Mouse (Mus musculus) MEL (cell line): ENCODE measurements around the gene Doc2b. TPM values are rescaled to one million over a fixed set of nuclear protein-coding genes. Genes with fewer than 3 reads are reported as not detected.

ENCODE experiments used
- DNase-seq: peaks from one replicate; pipeline ENCODE4 v3.0.0; 2011; ENCODE audit warnings: low read depth, low spot score
- H3K27ac ChIP-seq: 2 replicates; pipeline ENCODE4 v1.5.1; 2012; ENCODE audit warnings: low read depth, mild to moderate bottlenecking, control low read depth, low read length, moderate library complexity; ENCODE audit not compliant: control insufficient read depth
- H3K27me3 ChIP-seq, 2 experiments: fragments of 150-350 bp in 1 of 2; sonication (generic) in 1 of 2; 2 replicates each; pipeline ENCODE4 v1.6.1; 2012; ENCODE audit warnings: low read length in 2 of 2, mild to moderate bottlenecking in 2 of 2, improper control_type of control experiment in 1 of 2, moderate library complexity in 1 of 2; ENCODE audit not compliant: insufficient read depth in 2 of 2, control insufficient read depth in 1 of 2
- H3K36me3 ChIP-seq, 2 experiments: 2 replicates each; pipeline ENCODE4 v1.6.1; 2012 to 2014; ENCODE audit warnings: low read length in 2 of 2, improper control_type of control experiment in 1 of 2, inconsistent platforms in 1 of 2, mild to moderate bottlenecking in 1 of 2; ENCODE audit not compliant: insufficient read depth in 2 of 2, control insufficient read depth in 1 of 2
- H3K4me1 ChIP-seq, 2 experiments: fragments of 150-350 bp in 1 of 2; sonication (generic) in 1 of 2; 2 replicates each; pipeline ENCODE4 v1.6.1; 2012; ENCODE audit warnings: low read length in 2 of 2, improper control_type of control experiment in 1 of 2, mild to moderate bottlenecking in 1 of 2; ENCODE audit not compliant: insufficient read depth in 2 of 2, control insufficient read depth in 1 of 2
- H3K4me3 ChIP-seq, 2 experiments: fragments of 150-350 bp in 1 of 2; sonication (generic) in 1 of 2; 2 replicates each; pipeline ENCODE4 v1.5.1; 2012; ENCODE audit warnings: low read depth in 2 of 2, low read length in 2 of 2, mild to moderate bottlenecking in 2 of 2, moderate library complexity in 2 of 2, control low read depth in 1 of 2, improper control_type of control experiment in 1 of 2; ENCODE audit not compliant: control insufficient read depth in 1 of 2, insufficient read depth in 1 of 2
- H3K79me2 ChIP-seq: 2 replicates; pipeline ENCODE4 v1.6.1; 2012; ENCODE audit warnings: mild to moderate bottlenecking, low read length, moderate library complexity; ENCODE audit not compliant: control insufficient read depth, poor library complexity, insufficient read depth
- H3K9ac ChIP-seq: 2 replicates; pipeline ENCODE4 v1.6.1; 2012; ENCODE audit warnings: low read depth, mild to moderate bottlenecking, control low read depth, low read length, moderate library complexity; ENCODE audit not compliant: control insufficient read depth, poor library complexity, severe bottlenecking
- H3K9me3 ChIP-seq: fragments of 150-350 bp; sonication (generic); replicated peaks from 2 replicates; pipeline ENCODE4 v1.6.1; 2012; ENCODE audit warnings: mild to moderate bottlenecking, low read length, improper control_type of control experiment, moderate library complexity; ENCODE audit not compliant: insufficient read depth
- CHD1 ChIP-seq: IDR thresholded peaks from 2 replicates; pipeline ENCODE4 v1.6.1; 2012; ENCODE audit warnings: low read depth, mild to moderate bottlenecking, inconsistent platforms, low read length, improper control_type of control experiment
- CHD2 ChIP-seq: IDR thresholded peaks from 2 replicates; pipeline ENCODE4 v1.6.1; 2011; ENCODE audit warnings: low read length, improper control_type of control experiment
- ETS1 ChIP-seq: IDR thresholded peaks from 2 replicates; pipeline ENCODE4 v1.6.1; 2012; ENCODE audit warnings: low read depth, mild to moderate bottlenecking, inconsistent platforms, low read length, improper control_type of control experiment, moderate library complexity
- GATA1 ChIP-seq: IDR thresholded peaks from 2 replicates; pipeline ENCODE4 v1.6.1; 2011; ENCODE audit warnings: low read depth, low read length, improper control_type of control experiment
- MAX ChIP-seq: IDR thresholded peaks from 2 replicates; pipeline ENCODE4 v1.6.1; 2011; ENCODE audit warnings: low read length, improper control_type of control experiment
- MAZ ChIP-seq: IDR thresholded peaks from 2 replicates; pipeline ENCODE4 v1.6.1; 2012; ENCODE audit warnings: low read depth, mild to moderate bottlenecking, inconsistent platforms, low read length, improper control_type of control experiment
- MEF2A ChIP-seq: IDR thresholded peaks from 2 replicates; pipeline ENCODE4 v1.6.1; 2014; ENCODE audit warnings: low read depth, mild to moderate bottlenecking, inconsistent platforms, low read length, improper control_type of control experiment; ENCODE audit not compliant: poor library complexity, insufficient replicate concordance, severe bottlenecking; ENCODE audit errors: extremely low read depth
- NRF1 ChIP-seq: IDR thresholded peaks from 2 replicates; pipeline ENCODE4 v1.6.1; 2014; ENCODE audit warnings: low read depth, mild to moderate bottlenecking, inconsistent platforms, low read length, improper control_type of control experiment, moderate library complexity; ENCODE audit not compliant: poor library complexity, insufficient read depth, severe bottlenecking
- POLR2A ChIP-seq, 2 experiments: IDR thresholded peaks; 2 replicates each; pipeline ENCODE4 v1.6.1; 2011 to 2012; ENCODE audit warnings: low read length in 2 of 2, mild to moderate bottlenecking in 2 of 2, control low read depth in 1 of 2, improper control_type of control experiment in 1 of 2, low read depth in 1 of 2, moderate library complexity in 1 of 2; ENCODE audit not compliant: control insufficient read depth in 1 of 2, insufficient read depth in 1 of 2, poor library complexity in 1 of 2
- POLR2AphosphoS5 ChIP-seq: IDR thresholded peaks from 2 replicates; pipeline ENCODE4 v1.6.1; 2012; ENCODE audit warnings: low read depth, borderline replicate concordance, mild to moderate bottlenecking, inconsistent platforms, low read length, moderate library complexity, mixed read lengths
- RAD21 ChIP-seq: IDR thresholded peaks from 2 replicates; pipeline ENCODE4 v1.6.1; 2011; ENCODE audit warnings: mild to moderate bottlenecking, low read depth, low read length, improper control_type of control experiment
- RCOR1 ChIP-seq: IDR thresholded peaks from 2 replicates; pipeline ENCODE4 v1.6.1; 2012; ENCODE audit warnings: low read depth, mild to moderate bottlenecking, inconsistent platforms, low read length, improper control_type of control experiment
- SIN3A ChIP-seq: IDR thresholded peaks from 2 replicates; pipeline ENCODE4 v1.6.1; 2012; ENCODE audit warnings: low read length, improper control_type of control experiment, inconsistent platforms
- TBP ChIP-seq: IDR thresholded peaks from 2 replicates; pipeline ENCODE4 v1.8.0; 2011; ENCODE audit warnings: low read depth, low read length, improper control_type of control experiment
- TCF12 ChIP-seq: IDR thresholded peaks from 2 replicates; pipeline ENCODE4 v1.6.1; 2014; ENCODE audit warnings: low read depth, mild to moderate bottlenecking, inconsistent platforms, low read length, improper control_type of control experiment, moderate library complexity
- UBTF ChIP-seq: IDR thresholded peaks from 2 replicates; pipeline ENCODE4 v1.6.1; 2012; ENCODE audit warnings: low read depth, mild to moderate bottlenecking, inconsistent platforms, low read length, improper control_type of control experiment, moderate library complexity, borderline replicate concordance; ENCODE audit not compliant: insufficient read depth
- USF1 ChIP-seq: IDR thresholded peaks from 2 replicates; pipeline ENCODE4 v1.6.1; 2014; ENCODE audit warnings: low read depth, mild to moderate bottlenecking, inconsistent platforms, low read length, improper control_type of control experiment, moderate library complexity
- USF2 ChIP-seq, 2 experiments: IDR thresholded peaks; 2 replicates each; pipeline ENCODE4 v1.6.1; 2011 to 2012; ENCODE audit warnings: improper control_type of control experiment in 2 of 2, low read length in 2 of 2, borderline replicate concordance in 1 of 2, inconsistent platforms in 1 of 2, low read depth in 1 of 2, mild to moderate bottlenecking in 1 of 2; ENCODE audit not compliant: insufficient read depth in 1 of 2
- ZMIZ1 ChIP-seq: IDR thresholded peaks from 2 replicates; pipeline ENCODE4 v1.6.1; 2012; ENCODE audit warnings: low read depth, mild to moderate bottlenecking, inconsistent platforms, low read length, improper control_type of control experiment, moderate library complexity
- ZNF384 ChIP-seq: IDR thresholded peaks from 2 replicates; pipeline ENCODE4 v1.6.1; 2012; ENCODE audit warnings: low read depth, mild to moderate bottlenecking, inconsistent platforms, low read length, improper control_type of control experiment
- polyA plus RNA-seq, 2 experiments: library from polyadenylated mRNA; stranded (reverse) in 1 of 2; unstranded in 1 of 2; fragments of >175 nt in 1 of 2; fragments of >200 nt in 1 of 2; gene quantifications; 2 replicates each; pipeline versions ENCODE4 v1.2.1 to v1.2.4; 2012; ENCODE audit warnings: low replicate concordance in 2 of 2, low read depth in 1 of 2; ENCODE audit not compliant: insufficient read length in 2 of 2, insufficient read depth in 1 of 2, missing spikeins in 1 of 2
- total RNA-seq: library from RNA; depleted of rRNA; stranded (reverse); fragments of 300-350 nt; gene quantifications from 2 replicates; pipeline ENCODE4 v1.2.3, GENCODE M21; 2012

Doc2b gene
- total and polyA plus RNA-seq, 3 experiments: not detected

DNA sequence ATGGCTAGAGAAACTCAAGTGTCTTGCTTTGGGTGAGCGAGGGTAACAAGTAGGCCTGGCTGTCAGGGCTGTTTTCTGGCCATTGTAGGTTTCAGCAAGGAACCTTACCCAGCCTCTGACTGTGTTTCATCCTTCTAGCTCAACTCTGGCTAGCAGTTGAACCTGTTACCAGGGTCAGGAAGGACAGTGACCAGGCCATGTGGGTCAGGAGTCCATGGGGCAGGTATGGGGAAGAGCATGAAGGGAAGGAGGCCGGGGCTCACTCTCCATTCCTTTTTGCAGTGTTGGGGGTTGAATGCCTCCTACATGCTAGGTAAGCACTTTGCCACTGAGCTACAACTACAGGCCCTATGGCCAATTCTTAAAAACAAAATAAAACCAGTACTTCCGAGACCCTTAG is 34.5 kb upstream of the Doc2b start:
- H3K79me2 ChIP-seq: no peaks in the 10 kb centered on the region
- TF ChIP-seq NRF1: no peak
- no peak for TF ChIP-seq MAZ
- H3K27ac ChIP-seq: no peak overlapping the region
- H3K27me3 ChIP-seq: no peaks in the 10 kb centered on the region
- peaks cover 0 to 10% of the 10 kb centered on the region in 2 experiments; a peak in 2 of 4 replicates for H3K4me1 ChIP-seq
- H3K9ac ChIP-seq: no peak overlapping the region
- peaks cover 0 to 7% of the 10 kb centered on the region in 2 experiments; a peak in 2 of 4 replicates for H3K36me3 ChIP-seq
- DNase-seq: no peak
- no peak overlapping the region for H3K4me3 ChIP-seq
- no peaks in the 10 kb centered on the region for H3K9me3 ChIP-seq

DNA sequence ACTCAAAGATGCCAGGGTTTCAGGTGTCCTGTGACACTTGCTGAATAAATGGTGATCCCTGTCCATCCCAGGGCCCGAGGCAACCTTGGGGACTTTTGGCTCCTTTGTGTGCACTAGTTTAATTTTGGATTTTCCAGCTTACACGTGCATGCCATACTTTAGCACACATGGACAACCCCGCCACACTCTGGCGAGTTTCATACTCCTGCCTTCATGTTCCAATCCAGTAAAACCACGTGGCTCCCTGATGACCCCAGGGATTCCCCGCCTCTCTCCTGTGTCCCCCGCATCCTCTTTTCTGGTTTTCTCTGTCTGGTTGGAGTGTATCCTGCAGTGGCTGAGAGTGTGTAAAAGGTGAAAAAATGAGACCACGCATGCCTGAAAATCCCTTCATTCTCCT is 31.6 kb upstream of the Doc2b start:
- Histone ChIP-seq H3K9ac (no peak overlapping the region), H3K4me1 (peaks cover 0 to 6% of the 10 kb centered on the region in 2 experiments; a peak in 2 of 4 replicates), H3K27me3 (no peaks in the 10 kb centered on the region), H3K4me3 (no peak overlapping the region), H3K79me2 (no peaks in the 10 kb centered on the region), H3K9me3 (no peaks in the 10 kb centered on the region), H3K36me3 (peaks cover 0 to 3% of the 10 kb centered on the region in 2 experiments; a peak in 1 of 4 replicates), H3K27ac (no peak overlapping the region)
- TF ChIP-seq MEF2A: no peak
- TF ChIP-seq MAX: 0 out of 2 replicates have a peak, but pooled peaks have one; percentile 18
- no peak for TF ChIP-seq POLR2AphosphoS5
- DNase-seq: no peak

DNA sequence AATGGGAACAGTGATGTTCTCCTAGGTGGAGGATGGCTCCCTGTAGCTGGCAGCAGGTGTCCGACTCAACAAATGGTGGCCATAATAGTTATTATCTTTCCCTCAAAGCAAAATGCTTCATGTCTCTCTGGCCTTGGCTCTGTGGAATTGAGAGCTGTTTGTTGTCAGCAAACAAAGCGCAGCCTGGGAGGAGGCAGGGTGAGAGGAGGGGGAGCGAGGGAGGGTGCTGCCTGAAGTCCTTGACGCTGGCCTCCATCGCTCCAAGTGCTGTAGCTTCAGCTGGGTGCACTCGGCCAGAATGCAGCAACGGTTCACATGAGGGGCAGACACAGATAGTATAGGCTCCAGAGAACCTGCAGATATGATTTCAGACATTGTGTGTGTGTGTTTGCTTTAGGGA is 27.7 kb upstream of the Doc2b start:
- H3K4me1 ChIP-seq: peaks cover 0 to 6% of the 10 kb centered on the region in 2 experiments; a peak in 2 of 4 replicates
- H3K27ac ChIP-seq: no peak overlapping the region
- no peak overlapping the region for H3K9ac ChIP-seq
- H3K4me3 ChIP-seq: no peak overlapping the region
- no peaks in the 10 kb centered on the region for H3K79me2 ChIP-seq
- H3K27me3 ChIP-seq: no peaks in the 10 kb centered on the region
- H3K36me3 ChIP-seq: peaks cover 0 to 3% of the 10 kb centered on the region in 2 experiments; a peak in 1 of 4 replicates
- no peak for DNase-seq
- no peak for TF ChIP-seq TCF12
- no peak for TF ChIP-seq MAX
- TF ChIP-seq CHD1: no peak
- no peaks in the 10 kb centered on the region for H3K9me3 ChIP-seq

GRCm38 (mm10) chr11:75813085-75813484 is 17.2 kb upstream of the Doc2b start:
- Histone ChIP-seq H3K9ac (no peak overlapping the region), H3K4me1 (no peaks in the 10 kb centered on the region), H3K79me2 (no peaks in the 10 kb centered on the region), H3K36me3 (no peaks in the 10 kb centered on the region), H3K9me3 (no peaks in the 10 kb centered on the region), H3K27me3 (peaks cover 2 to 12% of the 10 kb centered on the region in 2 experiments; a peak in 3 of 4 replicates), H3K27ac (no peak overlapping the region), H3K4me3 (no peak overlapping the region)
- no peak for DNase-seq
- TF ChIP-seq RAD21: no peak
- TF ChIP-seq CHD2: no peak
- no peak for TF ChIP-seq USF1
- no peak for TF ChIP-seq GATA1
- TF ChIP-seq ETS1: no peak
- TF ChIP-seq UBTF: no peak
- TF ChIP-seq CHD1: no peak
- no peak for TF ChIP-seq POLR2A (IDR thresholded peaks at IDR 0.05; ENCODE audit: control insufficient read depth in 1 of 2, insufficient read depth in 1 of 2, low read depth in 1 of 2, low read length in 2 of 2, poor library complexity in 1 of 2)
- TF ChIP-seq ZMIZ1: no peak
- no peak for TF ChIP-seq TBP
- TF ChIP-seq SIN3A: no peak
- no peak for TF ChIP-seq USF2 (IDR thresholded peaks at IDR 0.05; ENCODE audit: borderline replicate concordance in 1 of 2, insufficient read depth in 1 of 2, low read depth in 1 of 2, low read length in 2 of 2)
- no peak for TF ChIP-seq ZNF384
- TF ChIP-seq RCOR1: no peak
